Mouse (Mus musculus) adrenal gland, adult 2 months (tissue): ENCODE results near the gene Klf7. TPM values are rescaled to one million over a fixed set of nuclear protein-coding genes. Genes with fewer than 3 reads are reported as not detected.
"Not testable (repeated sequence)": the region's sequence is repeated elsewhere in the genome, so short reads cannot be mapped to it uniquely, and the experiment has no call there.

Experiments
- DNase-seq: peaks from one replicate; pipeline ENCODE4 v3.0.0; 2021
- long read RNA-seq: library from polyadenylated mRNA; stranded (forward); transcript quantifications from one replicate; pipeline ENCODE4 v2.0.0, GENCODE M21; 2021
- polyA plus RNA-seq: library from polyadenylated mRNA; depleted of rRNA; stranded (reverse); fragments of >200 nt; gene quantifications from 2 replicates; pipeline ENCODE4 v1.2.3, GENCODE M21; 2012; rRNA removed
- total RNA-seq, 2 experiments: library from RNA; stranded (reverse); gene quantifications; 2 replicates each; pipeline ENCODE4 v1.2.3; 2021

The Klf7 gene
- total RNA-seq, result 10 to 100 TPM; 13.4 to 18.6 TPM
- polyA plus RNA-seq, result 7.1 and 15.5 TPM in 2 replicates
- long read RNA-seq, full-length matches to known transcripts, result 4 of 10 reads
- long read RNA-seq, partial matches to known transcripts, result 0 of 10 reads
- long read RNA-seq, other reads (novel, unspliced or antisense), result 6 of 10 reads

GRCm38 (mm10) chr1:64121559-64122465 is at the start of gene Klf7:
Klf7 (minus strand) TSS chr1:64122282.
- DNase-seq, result peak; percentile 99

- no peak for DNase-seq
Measured at GRCm38 (mm10) chr1:64164526-64165062, 42.5 kb upstream of the Klf7 start.

GRCm38 (mm10) chr1:64158766-64159165 is 36.7 kb upstream of the Klf7 start:
- no peak for DNase-seq

GRCm38 (mm10) chr1:64149185-64149584 is 27.1 kb upstream of the Klf7 start:
- DNase-seq, result no peak

- no peak for DNase-seq
Measured at GRCm38 (mm10) chr1:64142691-64143445, 20.8 kb upstream of the Klf7 start.

- no peak for DNase-seq
Measured at GRCm38 (mm10) chr1:64134439-64134838, 12.4 kb upstream of the Klf7 start.

- DNase-seq, result no peak
Measured at GRCm38 (mm10) chr1:64126822-64127221, 4.7 kb upstream of the Klf7 start.

- DNase-seq, result no peak
Measured at GRCm38 (mm10) chr1:64122466-64122830, 366 bp upstream of the Klf7 start.

GRCm38 (mm10) chr1:64120811-64121515 is 1.1 kb downstream of the Klf7 start:
- peak; percentile 61 for DNase-seq

GRCm38 (mm10) chr1:64120421-64120810 is 1.7 kb downstream of the Klf7 start:
- peak; percentile 42 for DNase-seq

GRCm38 (mm10) chr1:64119851-64120250 is 2.2 kb downstream of the Klf7 start:
- DNase-seq, result peak; percentile 50

GRCm38 (mm10) chr1:64119358-64119794 is 2.7 kb downstream of the Klf7 start:
- peak; percentile 52 for DNase-seq

GRCm38 (mm10) chr1:64118285-64119170 is 3.6 kb downstream of the Klf7 start:
- DNase-seq, result peak; percentile 40

- DNase-seq, result no peak
Measured at GRCm38 (mm10) chr1:64117478-64118284, 4.4 kb downstream of the Klf7 start.

- no peak for DNase-seq
Measured at GRCm38 (mm10) chr1:64116746-64117455, 5.2 kb downstream of the Klf7 start.

- DNase-seq, result no peak
Measured at GRCm38 (mm10) chr1:64114579-64114978, 7.5 kb downstream of the Klf7 start.

- DNase-seq, result not testable (repeated sequence)
Measured at GRCm38 (mm10) chr1:64108653-64109052, 13.4 kb downstream of the Klf7 start.

GRCm38 (mm10) chr1:64107526-64107925 is 14.6 kb downstream of the Klf7 start:
- no peak for DNase-seq

GRCm38 (mm10) chr1:64106127-64106526 is 16.0 kb downstream of the Klf7 start:
- DNase-seq, result no peak
